Mouse (Mus musculus): ENCODE results near the gene Cfap36. TPM values are rescaled to one million over a fixed set of nuclear protein-coding genes. Genes with fewer than 3 reads are reported as not detected.

Gene Cfap36
- 37.2 and 48.0 TPM in 2 replicates for polyA plus RNA-seq (2015; fragmentation: Nextera tagmentation; extraction: Ambion mirVana)

DNA sequence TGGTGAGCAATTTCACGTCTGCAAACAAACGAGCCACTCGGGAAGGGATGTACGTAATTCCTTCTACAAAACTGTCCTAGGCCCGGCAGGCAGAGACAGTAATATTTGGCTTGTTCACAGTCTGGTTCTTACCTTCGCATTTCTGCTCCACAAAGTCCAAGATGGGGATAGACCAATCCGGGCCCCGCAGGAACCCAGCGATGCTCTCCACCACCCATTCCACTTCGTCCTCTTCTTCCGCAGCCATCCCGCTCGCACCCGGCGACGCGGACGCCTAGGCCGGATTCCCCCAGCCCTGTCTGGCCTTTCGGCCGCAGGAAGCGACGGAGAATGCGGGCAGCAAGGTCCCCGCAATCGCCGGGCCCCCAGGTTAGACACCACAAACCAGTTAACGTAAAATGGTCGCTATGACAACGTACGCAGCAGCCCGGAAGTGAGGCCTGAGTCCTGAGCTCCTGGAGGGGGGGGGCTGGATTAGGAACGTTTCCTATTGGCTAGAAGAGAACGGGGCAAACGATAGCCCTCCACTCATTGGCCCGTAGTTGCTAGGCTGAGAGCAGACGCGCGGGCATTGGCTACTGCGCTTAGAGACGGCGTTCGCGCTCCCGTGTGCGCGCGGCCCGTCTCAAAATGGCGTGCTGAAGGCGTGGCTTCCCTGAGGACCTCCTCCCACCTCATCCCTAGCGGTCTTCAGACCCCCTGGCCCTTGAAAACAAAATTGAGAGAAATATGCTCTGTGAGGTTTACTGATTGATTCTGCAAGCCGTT, at the start of gene Cfap36:
Cfap36 (minus strand) TSS at position 527 of the 768 bp plus-strand sequence.

DNA sequence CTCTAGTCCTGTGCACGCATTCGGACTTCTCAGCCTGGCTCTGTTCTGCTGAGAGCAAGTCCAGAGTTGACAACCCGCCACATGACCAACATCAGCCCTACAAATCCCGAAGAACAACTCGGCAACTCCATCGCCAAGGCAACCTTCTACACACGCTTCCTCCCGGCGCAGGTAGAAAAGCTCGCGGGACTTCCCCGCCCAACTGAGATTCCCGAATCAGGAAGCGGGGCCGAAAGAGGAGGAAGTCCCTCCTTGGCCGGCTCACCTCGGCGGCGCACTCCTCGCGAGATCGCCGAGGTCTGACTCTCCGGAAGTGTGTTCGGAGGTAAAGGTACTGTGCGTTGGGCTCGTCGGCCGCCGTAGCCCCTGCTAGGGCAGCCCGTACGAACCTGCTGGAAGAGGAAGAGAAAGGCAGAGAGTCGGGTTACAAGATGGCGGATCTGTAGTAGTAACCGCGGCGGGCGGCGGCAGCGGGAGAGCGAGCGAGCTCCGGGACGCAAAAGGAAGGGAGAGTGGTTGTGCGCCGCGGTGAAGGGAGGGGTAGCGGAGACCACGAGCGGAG, 74.6 kb downstream of the Cfap36 start, which contains the start of gene Ppp4r3b:
Ppp4r3b (plus strand) TSS at position 328 of the 562 bp plus-strand sequence.

Other genes with a start within 250 kb of the Cfap36 start
- gene Pnpt1, start 116.7 kb downstream of the Cfap36 start, polyA plus RNA-seq (2015; fragmentation: Nextera tagmentation; extraction: Ambion mirVana), result 17.8 and 17.9 TPM in 2 replicates
- 37.8 and 44.5 TPM in 2 replicates for gene Ppp4r3b, start 74.5 kb downstream of the Cfap36 start, polyA plus RNA-seq (2015; fragmentation: Nextera tagmentation; extraction: Ambion mirVana)
- gene Ccdc88a, start 126.2 kb upstream of the Cfap36 start, polyA plus RNA-seq (2015; fragmentation: Nextera tagmentation; extraction: Ambion mirVana), result 15.1 and 20.0 TPM in 2 replicates

Data from urinary bladder, postnatal 0 days (tissue).